Mouse (Mus musculus): ENCODE measurements at regions not wholly inside any gene's neighbourhood (a gene's known extent, or its start where the extent isn't known, plus 50 kb on each side); places are given as distances from the start of the nearest gene placed in this dataset.

GRCm38 (mm10) chr19:48090393-48090792, 115.4 kb upstream of the Sorcs3 start:
- DNase-seq = peak in 1 of 2 experiments; percentile 21

DNA sequence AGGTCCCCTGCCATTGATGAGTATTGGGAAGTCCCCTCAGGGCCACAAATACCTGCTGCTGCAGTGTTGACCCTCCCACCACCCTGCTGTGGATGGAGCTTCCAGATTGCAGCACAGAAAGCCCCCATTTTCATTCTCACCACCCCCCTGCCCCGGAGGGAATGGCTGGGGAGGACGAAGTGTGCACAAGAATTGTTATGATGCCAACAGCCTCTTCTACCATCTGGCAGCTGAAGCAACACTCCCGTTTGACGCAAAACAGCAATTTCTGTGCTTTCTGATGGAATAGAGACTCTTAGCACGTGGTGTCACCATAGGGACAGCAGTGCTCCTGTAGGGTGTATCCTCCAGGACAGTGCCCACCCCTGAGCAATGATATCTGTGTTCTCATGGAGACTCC, 108.5 kb upstream of the Sorcs3 start:
- no peak for DNase-seq

DNA sequence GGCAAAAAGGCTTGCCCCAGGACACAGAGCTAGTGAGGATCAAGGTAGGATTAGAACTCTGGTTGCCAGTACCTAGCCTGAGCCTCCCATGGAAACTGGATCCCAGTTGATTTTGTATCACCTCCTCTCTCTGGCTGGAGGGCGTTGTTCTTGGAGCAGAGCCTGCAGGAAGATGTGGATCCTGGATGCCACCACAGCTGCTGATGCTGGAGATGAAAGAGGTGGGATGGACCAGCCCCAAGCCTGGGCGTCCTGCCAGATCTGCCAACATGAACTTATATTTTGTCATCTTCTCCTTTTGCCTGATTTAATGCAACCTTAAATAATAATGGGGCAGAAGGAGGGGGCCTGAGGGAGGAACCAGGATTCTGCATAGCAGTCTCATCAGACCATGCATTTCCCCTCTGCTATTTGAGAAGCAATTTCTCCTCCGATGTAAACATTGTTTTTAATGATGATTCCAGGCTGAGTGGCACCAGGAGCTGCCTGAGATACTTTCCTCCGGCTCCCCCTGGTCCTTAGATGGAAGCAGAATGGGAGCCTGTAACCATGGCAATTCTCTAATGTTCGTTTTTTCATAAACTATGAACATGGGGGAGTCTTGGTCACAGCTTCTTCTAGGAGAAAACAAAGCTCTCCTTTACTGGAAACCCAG, 107.8 kb upstream of the Sorcs3 start:
- no peak for DNase-seq

DNA sequence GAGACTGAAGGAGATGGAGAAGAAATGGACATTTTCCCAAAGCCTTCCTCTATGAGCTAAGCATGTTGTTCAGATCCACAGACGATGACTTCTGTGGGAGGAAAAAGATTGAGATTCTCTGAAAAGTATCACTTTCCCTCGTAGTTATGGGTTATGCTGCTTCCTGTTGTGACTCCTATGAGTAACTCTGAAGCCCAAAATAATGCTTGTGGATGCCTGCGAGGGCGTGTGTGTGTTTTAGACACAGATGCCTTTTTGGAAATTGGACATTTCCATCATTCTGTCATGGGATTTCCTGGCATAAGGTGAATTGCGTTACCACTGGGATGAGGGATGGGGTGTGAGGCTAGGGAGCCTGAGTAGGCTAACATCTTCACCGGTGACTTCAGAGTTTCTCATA, 104.8 kb upstream of the Sorcs3 start:
- DNase-seq = no peak

GRCm38 (mm10) chr19:48115155-48115554, 90.7 kb upstream of the Sorcs3 start:
- no peak for DNase-seq

DNA sequence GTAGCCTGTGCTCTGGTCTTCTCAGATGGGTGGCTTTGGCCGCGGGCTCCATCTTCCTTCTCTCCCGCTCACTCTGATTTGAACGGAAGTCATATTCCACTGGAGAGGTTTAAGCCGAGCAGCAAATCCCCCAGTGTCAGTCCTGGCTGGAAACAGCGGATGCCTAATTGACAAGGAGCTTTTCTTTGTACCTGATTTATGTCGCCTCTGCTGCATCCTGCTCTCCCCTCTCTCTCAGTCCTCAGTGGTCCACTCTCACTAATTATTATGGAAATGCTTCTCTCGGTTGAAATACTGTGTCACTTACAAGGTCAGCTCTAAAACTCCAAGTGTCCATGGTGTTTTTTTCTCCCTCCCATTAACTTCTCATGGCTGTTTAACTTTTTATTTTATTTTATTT, 90.1 kb upstream of the Sorcs3 start:
- no peak for DNase-seq

GRCm38 (mm10) chr19:48116689-48117088, 89.1 kb upstream of the Sorcs3 start:
- DNase-seq = no peak

DNA sequence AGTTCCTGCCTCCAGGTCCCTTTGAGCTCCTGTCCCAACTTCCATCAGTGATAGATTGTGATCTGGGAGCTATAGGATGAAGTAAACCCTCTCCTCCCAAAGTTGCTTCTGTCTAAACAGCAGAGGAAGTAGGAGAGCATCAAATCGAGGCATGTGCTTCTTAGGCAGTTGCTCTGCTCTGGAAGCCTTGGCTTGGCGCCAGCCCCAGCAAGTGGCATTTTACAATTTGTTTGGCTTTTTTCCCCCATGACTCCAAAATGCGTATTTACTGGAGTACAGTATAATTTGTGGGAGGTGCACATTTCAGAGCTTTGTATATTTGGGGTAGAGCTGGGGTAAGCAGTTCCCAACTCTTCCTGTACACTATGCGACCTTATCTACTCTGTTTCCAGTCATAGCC, 88.2 kb upstream of the Sorcs3 start:
- DNase-seq = no peak

- no peak for DNase-seq
Observed at GRCm38 (mm10) chr19:48122281-48122680, 83.5 kb upstream of the Sorcs3 start.

GRCm38 (mm10) chr19:48123777-48124176, 82.0 kb upstream of the Sorcs3 start:
- no peak for DNase-seq

- no peak for DNase-seq
Observed at GRCm38 (mm10) chr19:48125731-48126130, 80.1 kb upstream of the Sorcs3 start.

DNA sequence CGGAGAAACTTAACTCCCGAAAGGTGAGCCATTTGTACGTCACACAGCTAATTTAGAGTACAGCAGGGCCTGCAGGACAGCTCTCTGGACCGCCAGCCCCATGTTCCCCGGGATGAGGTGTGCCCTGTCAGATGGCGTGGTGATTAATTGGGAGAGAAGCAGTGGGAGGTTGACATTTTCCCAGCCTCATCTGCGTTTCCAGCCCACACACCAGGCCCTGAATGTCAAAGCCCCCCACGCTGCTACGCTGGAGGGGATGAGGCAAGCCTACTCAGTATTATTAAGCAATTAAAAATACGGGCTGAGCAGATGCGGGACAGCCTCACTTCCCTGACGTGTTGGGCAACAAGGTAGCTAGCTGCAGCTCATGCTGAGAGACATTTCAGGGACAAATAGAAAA, 77.7 kb upstream of the Sorcs3 start:
- DNase-seq = no peak

DNA sequence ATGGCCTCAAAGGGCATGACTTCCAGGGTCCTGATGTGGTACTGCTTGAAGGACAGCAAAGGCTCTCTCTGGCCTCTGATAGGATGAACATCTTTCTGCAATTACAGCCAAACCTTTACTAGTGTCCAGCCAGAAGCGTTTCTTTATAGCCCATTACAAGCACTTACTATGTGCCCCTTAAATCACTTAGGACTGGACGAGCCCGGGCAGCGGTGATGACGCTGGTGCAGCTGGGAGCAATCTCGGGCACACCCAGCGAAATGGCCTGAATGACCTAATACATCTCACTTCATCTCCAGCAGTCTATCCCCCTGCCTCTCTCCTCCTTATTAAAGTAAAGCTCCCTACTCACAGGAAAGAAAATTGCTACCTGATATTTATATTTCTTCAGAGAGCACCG, 69.6 kb upstream of the Sorcs3 start:
- no peak for DNase-seq

DNA sequence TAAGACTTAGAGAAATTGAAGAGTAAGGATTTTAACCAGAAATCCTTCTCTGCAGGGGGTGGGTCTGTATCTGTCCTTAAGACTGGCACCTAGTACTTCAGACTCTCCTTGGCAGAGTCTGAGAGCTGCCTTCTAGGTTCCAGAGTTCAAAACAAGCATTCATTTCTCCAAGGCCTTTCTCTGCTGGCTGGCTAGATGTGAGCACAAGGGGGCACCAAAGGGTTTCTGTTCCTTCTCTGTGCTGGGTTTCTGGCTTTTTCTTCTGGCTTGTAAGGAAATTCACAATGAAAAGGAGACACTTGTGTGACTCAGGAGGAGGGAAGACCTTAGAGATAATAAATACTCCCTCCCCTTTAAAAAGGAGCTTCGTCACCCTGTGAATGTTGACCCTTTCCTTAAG, 61.7 kb upstream of the Sorcs3 start:
- peak; percentile 42 to 64 for DNase-seq
